Mouse (Mus musculus) left cerebral cortex, postnatal 4 days (tissue): ENCODE results near the gene Ttc24. TPM values are rescaled to one million over a fixed set of nuclear protein-coding genes. Genes with fewer than 3 reads are reported as not detected.

Experiments
- DNase-seq: peaks from one replicate; pipeline ENCODE4 v3.0.0-alpha.2; 2022
- intact Hi-C: fragments of 180-260 bp; cut with DNase I; formaldehyde crosslinking; loops from one replicate; pipeline ENCODE4 v1.15.1; 2025
- total RNA-seq, 2 experiments: library from RNA; stranded (reverse); gene quantifications; 2 replicates each; pipeline ENCODE4 v1.2.3; 2021

The Ttc24 gene
- total RNA-seq, 2 experiments from 2014 or later = not detected

DNA sequence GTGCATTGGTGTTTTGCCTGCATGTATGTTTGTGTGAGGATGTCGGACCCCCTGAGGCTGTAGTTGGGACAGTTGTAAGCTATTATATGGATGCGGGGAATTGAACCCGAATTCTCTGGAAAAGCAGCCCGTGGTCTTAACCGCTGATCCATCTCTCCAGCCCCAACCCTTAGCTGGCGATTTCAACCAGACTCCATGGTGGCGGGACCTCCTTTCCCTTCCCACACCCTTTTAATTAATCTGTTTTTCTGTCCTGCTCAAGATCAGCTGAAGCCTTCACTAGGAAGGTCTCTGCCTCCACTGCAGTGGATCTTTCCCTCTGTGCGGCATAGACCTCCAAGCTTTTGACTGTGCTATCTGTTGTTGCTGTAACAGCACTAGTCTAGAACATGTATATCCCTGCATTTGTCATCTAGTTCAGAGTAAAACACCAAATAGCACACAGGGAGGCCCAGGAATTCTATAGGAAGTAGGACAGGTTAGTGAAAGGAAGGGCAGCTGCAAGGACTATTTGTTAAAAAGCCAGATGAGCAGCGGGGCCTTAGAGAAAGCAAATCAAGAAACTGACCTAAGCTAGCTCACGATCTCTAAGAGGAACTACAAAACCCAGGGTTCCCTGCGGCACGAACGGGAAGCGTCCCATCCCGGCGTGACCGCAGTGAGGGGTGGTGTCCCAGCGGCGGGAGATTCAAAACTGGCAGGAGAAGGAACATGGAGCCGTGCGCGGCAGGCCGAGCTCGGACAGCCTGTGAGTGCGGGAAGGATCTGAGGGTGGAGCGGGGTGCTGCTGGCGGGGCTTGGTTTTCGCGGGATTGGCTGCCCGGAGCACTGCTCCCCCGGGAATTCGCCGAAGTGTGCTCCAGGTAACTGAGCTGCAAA is 3.5 kb upstream of the Ttc24 start, which contains the start of gene Iqgap3:
TSS of gene Iqgap3 (plus strand) at position 627 of the 879 bp plus-strand sequence.
- peak; percentile 93 for DNase-seq
- intact Hi-C loops = loop anchor here (5.0 to 10.0 kb wide), 2 partner anchors 53 to 109 kb away; partner anchors contain the start of gene Nes

DNA sequence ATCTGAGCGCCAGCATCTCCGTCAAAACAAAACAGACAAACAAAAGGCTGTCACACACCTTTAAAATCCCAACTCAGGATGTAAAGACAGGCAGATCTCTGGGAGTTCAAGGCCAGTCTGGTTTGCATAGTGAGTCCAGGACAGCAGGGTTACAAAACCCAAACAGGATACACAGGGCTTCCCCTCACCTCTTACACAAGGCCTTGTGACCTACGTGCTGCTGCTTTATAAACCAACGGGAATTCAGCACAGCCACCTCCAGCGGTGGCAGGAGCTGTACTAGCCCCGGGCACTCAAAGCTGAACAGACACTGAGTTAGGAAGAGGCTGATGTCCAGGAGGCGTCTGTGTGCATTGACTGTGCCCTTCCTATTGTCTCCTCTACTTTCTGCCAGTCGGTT is 663 bp downstream of the Ttc24 start:
- DNase-seq = no peak
- intact Hi-C loops = no loop called here

GRCm38 (mm10) chr3:88074766-88075165 is 3.3 kb downstream of the Ttc24 start:
- DNase-seq = no peak
- intact Hi-C loops = no loop called here

GRCm38 (mm10) chr3:88074351-88074750 is 3.8 kb downstream of the Ttc24 start:
- no peak for DNase-seq
- intact Hi-C loops = no loop called here

- DNase-seq = no peak
- intact Hi-C loops = no loop called here
These were observed 4.5 kb downstream of the Ttc24 start for GRCm38 (mm10) chr3:88073631-88074030.

GRCm38 (mm10) chr3:88071783-88072182 is 6.3 kb downstream of the Ttc24 start:
- intact Hi-C loops = no loop called here

GRCm38 (mm10) chr3:88068386-88068785 is 9.7 kb downstream of the Ttc24 start:
- intact Hi-C loops = no loop called here
- no peak for DNase-seq

More at GRCm38 (mm10) chr3:88071783-88072182, 6.3 kb downstream of the Ttc24 start:
- DNase-seq = peak; percentile 89

DNA sequence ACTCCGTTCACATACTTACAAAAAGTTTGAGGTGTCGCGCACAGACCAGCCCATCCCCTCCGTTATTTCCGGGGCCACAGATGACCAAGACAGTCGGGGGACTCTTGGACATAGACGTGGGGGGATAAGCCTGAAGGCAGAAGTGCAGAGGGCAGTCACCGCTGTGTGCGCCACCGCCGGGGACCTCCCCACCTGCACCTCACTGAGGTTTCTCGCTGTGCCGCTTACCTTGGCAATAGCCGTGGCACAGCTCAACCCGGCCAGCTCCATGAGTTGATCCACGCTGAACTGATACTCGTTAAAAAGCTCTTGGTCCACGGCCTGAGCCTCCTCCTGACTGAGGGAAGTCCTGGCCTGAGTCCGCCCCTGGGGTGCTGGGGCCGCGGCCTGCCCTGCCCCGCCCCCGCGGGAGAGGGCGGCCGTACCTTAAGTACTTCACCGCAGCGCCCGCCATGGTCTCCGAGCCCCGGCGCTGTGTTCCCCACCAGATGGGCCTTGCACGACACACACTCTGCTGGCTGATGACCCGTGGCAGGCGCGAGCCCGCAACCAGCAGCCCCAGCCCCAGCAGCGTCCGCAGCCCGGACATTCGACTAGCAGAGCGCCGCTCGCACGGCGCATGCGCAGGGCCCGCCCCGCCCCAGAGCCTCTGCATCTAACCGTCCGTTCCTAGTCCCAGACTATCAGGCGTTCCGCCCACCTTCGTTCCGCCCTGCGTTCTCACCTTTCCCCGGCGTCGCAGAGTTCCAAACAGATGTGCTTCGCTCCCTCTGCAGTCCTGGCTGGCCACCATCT is 20.0 kb downstream of the Ttc24 start, which contains the start of gene Naxe:
TSS of gene Naxe (minus strand) at position 594 of the 795 bp plus-strand sequence.
- intact Hi-C loops = no loop called here
- DNase-seq = peak; percentile 90

GRCm38 (mm10) chr3:88057030-88057429 is 21.1 kb downstream of the Ttc24 start:
- no peak for DNase-seq
- intact Hi-C loops = no loop called here

DNA sequence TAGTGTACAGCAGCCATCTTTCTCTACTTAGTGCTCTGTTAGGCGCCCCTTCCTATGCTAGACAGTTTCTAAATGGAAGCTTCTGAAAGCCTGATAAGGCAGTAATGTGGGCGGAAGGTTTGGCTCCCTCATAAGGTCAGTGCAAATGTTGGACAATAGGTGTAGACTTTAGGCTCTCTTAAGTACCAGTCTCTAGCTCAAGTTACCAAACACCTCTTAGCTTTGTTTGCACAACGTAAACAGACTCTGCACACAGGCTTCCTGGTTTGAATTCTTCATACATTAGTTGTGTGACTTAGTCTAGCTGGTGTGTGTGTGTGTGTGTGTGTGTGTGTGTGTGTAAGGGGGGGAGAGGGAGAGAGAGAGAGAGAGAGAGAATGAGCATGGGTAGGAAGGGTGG is 28.6 kb downstream of the Ttc24 start:
- intact Hi-C loops = no loop called here
- DNase-seq = no peak

DNA sequence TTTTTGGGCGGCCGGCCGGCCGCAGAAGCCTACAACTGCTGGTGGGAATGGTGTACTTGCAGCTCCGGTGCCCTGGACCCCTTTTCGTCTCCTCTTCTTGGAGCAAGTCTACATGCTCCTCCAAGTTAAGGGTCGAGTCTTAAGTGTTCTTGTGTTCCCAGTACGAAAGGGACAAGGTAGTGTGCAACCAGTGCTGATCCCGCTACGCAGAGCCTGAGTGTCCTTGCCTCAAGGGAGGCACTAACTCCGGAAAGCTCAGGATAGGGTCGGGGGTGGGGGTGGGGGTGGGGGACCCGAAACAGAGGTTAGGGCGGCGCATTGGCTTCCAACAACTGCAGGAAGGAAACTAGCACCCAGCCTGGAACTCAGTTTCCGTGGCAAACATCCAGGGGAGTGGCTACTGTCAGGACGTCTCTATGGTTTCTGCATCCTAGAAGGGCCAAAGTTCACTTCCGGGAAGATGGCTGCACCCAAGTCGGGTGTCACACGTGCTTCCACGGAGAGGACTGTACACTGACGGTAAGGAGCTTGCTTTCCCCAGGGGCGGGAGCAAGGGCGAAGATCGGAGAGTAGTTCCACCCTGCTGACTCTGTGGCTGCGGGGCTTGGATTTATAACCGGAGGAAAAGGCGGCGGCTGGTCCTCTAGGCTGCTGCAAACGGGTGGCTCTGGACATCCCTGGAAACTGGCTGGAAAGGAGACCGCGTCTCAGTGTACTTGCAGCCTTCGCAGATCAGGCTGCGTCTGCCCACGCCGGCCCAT is 35.3 kb downstream of the Ttc24 start, which contains the start of gene Gpatch4:
TSS of gene Gpatch4 (plus strand) at position 448 of the 761 bp plus-strand sequence.
- intact Hi-C loops = no loop called here
- peak; percentile 89 for DNase-seq

DNA sequence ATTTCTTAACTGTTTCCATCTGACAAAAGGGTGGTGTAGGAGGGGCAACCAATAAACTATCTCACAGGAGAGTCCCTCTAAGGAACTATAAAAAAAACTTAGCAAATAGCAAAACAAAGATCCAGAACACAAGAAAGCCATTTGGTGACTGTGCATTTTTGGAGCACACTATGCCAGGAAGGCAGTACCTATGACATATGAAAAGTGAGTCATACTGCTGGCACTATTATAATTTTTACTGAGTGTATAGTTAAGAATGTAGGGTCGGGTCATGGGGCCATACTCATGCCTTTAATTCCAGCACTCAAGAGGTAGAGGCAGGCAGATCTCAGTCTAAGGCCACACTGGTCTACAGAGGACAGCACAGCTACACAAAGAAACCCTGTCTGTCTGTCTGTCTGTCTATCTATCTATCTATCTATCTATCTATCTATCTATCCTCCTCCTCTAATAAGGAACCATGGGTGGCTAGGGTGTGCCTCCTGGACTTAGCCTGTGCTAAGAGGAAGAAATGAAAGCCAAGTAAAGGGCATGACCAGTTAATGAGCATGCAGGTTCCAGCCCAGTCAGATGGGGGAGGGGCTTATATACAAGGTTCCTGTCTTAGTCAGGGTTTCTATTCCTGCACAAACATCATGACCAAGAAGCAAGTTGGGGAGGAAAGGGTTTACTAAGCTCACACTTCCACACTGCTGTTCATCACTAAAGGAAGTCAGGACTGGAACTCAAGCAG is 42.4 kb downstream of the Ttc24 start:
- DNase-seq = no peak
- intact Hi-C loops = no loop called here

GRCm38 (mm10) chr3:88033506-88033905 is 44.6 kb downstream of the Ttc24 start:
- DNase-seq = no peak
- intact Hi-C loops = no loop called here

DNA sequence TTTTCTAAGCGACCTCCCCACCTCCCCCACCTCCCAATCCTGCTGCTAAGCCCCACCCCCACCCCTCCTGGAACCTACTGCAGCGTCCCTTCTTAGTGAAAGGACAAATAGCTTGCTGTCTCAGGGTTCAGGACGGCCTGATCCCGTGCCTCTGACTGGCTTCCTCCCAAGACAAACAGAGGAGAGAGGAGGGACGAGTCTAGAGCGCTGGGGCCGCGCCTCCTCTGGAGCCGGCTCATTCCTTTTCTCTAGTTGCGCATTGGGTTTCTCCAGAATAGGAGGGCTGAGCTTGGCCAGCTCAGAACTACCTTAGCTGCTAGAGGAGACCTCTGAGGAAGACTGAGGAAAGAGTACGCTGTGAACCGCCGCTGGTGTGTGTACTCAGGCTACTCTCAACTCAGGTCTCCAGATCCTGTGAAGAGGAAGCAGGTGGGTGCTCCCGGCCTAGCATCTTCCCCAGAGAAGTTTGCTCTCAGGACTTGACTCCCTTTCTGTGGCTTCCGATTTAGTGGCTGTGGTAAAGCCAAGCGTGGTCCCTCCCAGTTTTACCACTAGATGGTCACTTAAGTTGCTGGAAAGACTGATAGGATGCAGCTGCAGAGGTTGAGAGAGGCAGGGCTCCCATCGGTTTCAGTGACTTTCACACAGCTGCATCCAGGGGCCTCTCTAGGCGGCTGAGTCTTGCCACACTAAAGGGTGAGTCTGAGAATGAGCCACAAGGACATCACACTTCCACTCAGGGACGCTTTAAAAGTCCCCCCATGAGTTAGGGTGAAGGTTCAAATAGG is 47.3 kb downstream of the Ttc24 start:
- intact Hi-C loops = no loop called here
- DNase-seq = peak; percentile 9

GRCm38 (mm10) chr3:88027434-88028186 is 50.5 kb downstream of the Ttc24 start, which contains the start of gene Hapln2:
TSS of gene Hapln2 (minus strand) at chr3:88027583.
- no peak for DNase-seq
- intact Hi-C loops = no loop called here

DNA sequence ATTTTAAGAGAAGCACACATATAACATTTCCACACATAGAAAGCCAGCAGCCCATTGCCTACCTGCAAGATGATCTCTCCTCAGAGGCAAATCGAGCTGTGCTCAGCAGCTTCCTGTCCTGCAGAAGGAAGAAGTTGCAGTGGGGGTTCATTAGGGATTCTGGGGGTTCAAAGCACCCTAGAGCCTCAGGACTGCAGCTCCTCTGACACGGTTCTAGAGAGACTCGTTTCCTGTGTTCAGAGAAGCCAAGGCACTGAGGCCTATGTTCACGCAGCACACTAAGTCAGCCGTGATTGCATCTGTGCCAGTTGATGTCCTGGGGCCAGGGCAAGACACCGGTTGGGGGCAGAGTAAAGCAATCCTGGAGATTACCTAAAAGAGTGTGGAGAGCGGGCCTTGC is 51.3 kb downstream of the Ttc24 start:
- intact Hi-C loops = no loop called here
- no peak for DNase-seq

DNA sequence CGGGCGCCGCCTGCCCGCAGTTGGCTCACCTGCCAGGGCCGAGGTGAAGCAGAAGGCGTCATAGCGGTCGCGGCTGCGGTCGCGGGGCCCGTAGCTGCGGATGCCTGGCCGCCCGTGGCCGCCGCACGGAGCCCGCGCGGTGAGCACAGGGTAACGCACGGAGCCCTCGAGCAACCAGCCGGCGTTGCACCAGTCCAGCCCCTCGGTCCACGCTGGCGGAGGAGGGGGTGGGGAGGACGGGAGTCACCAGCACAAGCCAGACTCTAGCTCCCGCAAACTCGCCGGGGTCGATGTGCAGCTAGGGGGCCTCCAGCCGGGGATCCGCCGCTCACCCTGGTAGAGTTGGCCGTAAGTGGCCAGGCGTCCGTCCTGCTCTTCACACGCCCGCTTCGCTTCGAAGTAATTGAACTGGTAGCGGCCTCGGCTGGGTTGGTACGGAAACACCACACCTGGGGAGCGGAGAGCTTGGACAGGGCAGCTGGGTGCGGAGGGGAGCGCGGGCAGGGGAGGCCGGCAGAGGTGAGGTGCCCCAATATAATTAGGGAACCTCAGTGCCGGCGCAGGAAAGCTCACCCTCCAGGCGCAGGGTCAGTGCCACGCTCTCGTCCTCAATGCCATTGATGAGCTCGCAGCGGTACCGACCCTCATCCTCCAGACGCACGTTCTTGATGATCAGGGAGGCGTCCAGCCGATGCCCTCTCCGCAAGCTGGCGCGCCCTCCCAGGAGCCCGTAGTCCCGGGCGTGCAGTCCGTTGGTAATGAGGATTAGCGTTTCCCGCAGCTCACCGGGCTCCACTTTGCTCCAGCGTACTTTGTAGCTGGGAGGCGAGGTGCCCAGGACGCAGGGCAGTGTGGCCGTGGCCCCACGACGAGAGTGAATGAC is 54.7 kb downstream of the Ttc24 start:
- DNase-seq = peak; percentile 36
- intact Hi-C loops = no loop called here
